Mouse (Mus musculus): ENCODE results near the gene Gm37240. TPM values are rescaled to one million over a fixed set of nuclear protein-coding genes. Genes with fewer than 3 reads are reported as not detected.

The Gm37240 gene
- polyA plus RNA-seq, 1 experiment from 2014 or later, result 14.9 TPM

GRCm38 (mm10) chr3:85456983-85457382 is 430.3 kb downstream of the Gm37240 start:
- Histone ChIP-seq H3K9me3 (no peaks in the 10 kb centered on the region), H3K27me3 (no peaks in the 10 kb centered on the region), H3K4me2 (no peak overlapping the region), H3K4me3 (no peak overlapping the region), H3K27ac (no peak overlapping the region), H3K9ac (no peak overlapping the region), H3K4me1 (no peaks in the 10 kb centered on the region), H3K36me3 (no peaks in the 10 kb centered on the region)
- ATAC-seq (ENCODE audit: insufficient number of reproducible peaks, low FRiP score, low TSS enrichment, low read depth), result no peak
- WGBS, result 75% methylated on average over 2 of the region's 2 CpGs

GRCm38 (mm10) chr3:85455453-85455852 is 431.9 kb downstream of the Gm37240 start:
- H3K27ac ChIP-seq, result no peak overlapping the region
- H3K27me3 ChIP-seq, result no peaks in the 10 kb centered on the region
- H3K4me2 ChIP-seq, result no peak overlapping the region
- no peaks in the 10 kb centered on the region for H3K4me1 ChIP-seq
- H3K4me3 ChIP-seq, result no peak overlapping the region
- no peak for ATAC-seq (ENCODE audit: insufficient number of reproducible peaks, low FRiP score, low TSS enrichment, low read depth)
- H3K36me3 ChIP-seq, result no peaks in the 10 kb centered on the region
- H3K9me3 ChIP-seq, result no peaks in the 10 kb centered on the region
- WGBS, result 54% methylated on average over 3 of the region's 3 CpGs
- no peak overlapping the region for H3K9ac ChIP-seq

GRCm38 (mm10) chr3:85454001-85454400 is 433.3 kb downstream of the Gm37240 start:
- 65% methylated on average over 6 of the region's 6 CpGs for WGBS

GRCm38 (mm10) chr3:85449461-85449860 is 437.9 kb downstream of the Gm37240 start:
- Histone ChIP-seq H3K36me3 (no peaks in the 10 kb centered on the region), H3K4me1 (no peaks in the 10 kb centered on the region), H3K4me2 (no peak overlapping the region), H3K27me3 (no peaks in the 10 kb centered on the region), H3K27ac (no peak overlapping the region), H3K4me3 (no peak overlapping the region), H3K9me3 (no peaks in the 10 kb centered on the region), H3K9ac (no peak overlapping the region)
- WGBS, result 53% methylated on average over 4 of the region's 4 CpGs
- ATAC-seq (ENCODE audit: insufficient number of reproducible peaks, low FRiP score, low TSS enrichment, low read depth), result no peak

More at GRCm38 (mm10) chr3:85454001-85454400, 433.3 kb downstream of the Gm37240 start:
- ATAC-seq (ENCODE audit: insufficient number of reproducible peaks, low FRiP score, low TSS enrichment, low read depth), result no peak
- no peak overlapping the region for H3K4me3 ChIP-seq
- H3K36me3 ChIP-seq, result no peaks in the 10 kb centered on the region
- H3K4me1 ChIP-seq, result no peaks in the 10 kb centered on the region
- no peaks in the 10 kb centered on the region for H3K9me3 ChIP-seq
- H3K27me3 ChIP-seq, result no peaks in the 10 kb centered on the region
- no peak overlapping the region for H3K4me2 ChIP-seq
- H3K9ac ChIP-seq, result no peak overlapping the region
- H3K27ac ChIP-seq, result no peak overlapping the region

GRCm38 (mm10) chr3:85442781-85443180 is 444.5 kb downstream of the Gm37240 start:
- Histone ChIP-seq H3K4me3 (no peak overlapping the region), H3K9ac (no peak overlapping the region), H3K36me3 (no peaks in the 10 kb centered on the region), H3K27me3 (no peaks in the 10 kb centered on the region), H3K4me1 (no peaks in the 10 kb centered on the region), H3K9me3 (no peaks in the 10 kb centered on the region), H3K27ac (no peak overlapping the region), H3K4me2 (no peak overlapping the region)
- no peak for ATAC-seq (ENCODE audit: insufficient number of reproducible peaks, low FRiP score, low TSS enrichment, low read depth)
- 92% methylated on average over 5 of the region's 5 CpGs for WGBS

- Histone ChIP-seq H3K27ac (no peak overlapping the region), H3K4me2 (no peak overlapping the region), H3K27me3 (no peaks in the 10 kb centered on the region), H3K36me3 (no peaks in the 10 kb centered on the region), H3K4me3 (no peak overlapping the region), H3K4me1 (no peaks in the 10 kb centered on the region), H3K9ac (no peak overlapping the region), H3K9me3 (no peaks in the 10 kb centered on the region)
- no peak for ATAC-seq (ENCODE audit: insufficient number of reproducible peaks, low FRiP score, low TSS enrichment, low read depth)
- WGBS, result 90% methylated on average over 8 of the region's 8 CpGs
These were observed 445.1 kb downstream of the Gm37240 start for GRCm38 (mm10) chr3:85442261-85442660.

- 48% methylated on average over 4 of the region's 4 CpGs for WGBS
- no peak overlapping the region for H3K27ac ChIP-seq
- no peak overlapping the region for H3K9ac ChIP-seq
- no peaks in the 10 kb centered on the region for H3K36me3 ChIP-seq
- no peak overlapping the region for H3K4me3 ChIP-seq
- H3K27me3 ChIP-seq, result no peaks in the 10 kb centered on the region
- no peaks in the 10 kb centered on the region for H3K4me1 ChIP-seq
- no peaks in the 10 kb centered on the region for H3K9me3 ChIP-seq
- no peak overlapping the region for H3K4me2 ChIP-seq
- no peak for ATAC-seq (ENCODE audit: insufficient number of reproducible peaks, low FRiP score, low TSS enrichment, low read depth)
These were observed 451.9 kb downstream of the Gm37240 start for GRCm38 (mm10) chr3:85435406-85435805.

- WGBS, result 94% methylated on average over 4 of the region's 4 CpGs
- no peak for ATAC-seq (ENCODE audit: insufficient number of reproducible peaks, low FRiP score, low TSS enrichment, low read depth)
- no peaks in the 10 kb centered on the region for H3K9me3 ChIP-seq
These were observed 456.1 kb downstream of the Gm37240 start for GRCm38 (mm10) chr3:85431208-85431607.

GRCm38 (mm10) chr3:85423376-85423997 is 463.8 kb downstream of the Gm37240 start:
- Histone ChIP-seq H3K36me3 (no peaks in the 10 kb centered on the region), H3K4me2 (no peak overlapping the region), H3K27ac (no peak overlapping the region), H3K4me3 (no peak overlapping the region), H3K27me3 (no peaks in the 10 kb centered on the region), H3K9me3 (no peaks in the 10 kb centered on the region), H3K9ac (no peak overlapping the region), H3K4me1 (no peaks in the 10 kb centered on the region)
- 66% methylated on average over 5 of the region's 5 CpGs for WGBS
- ATAC-seq (ENCODE audit: insufficient number of reproducible peaks, low FRiP score, low TSS enrichment, low read depth), result no peak

More at GRCm38 (mm10) chr3:85431208-85431607, 456.1 kb downstream of the Gm37240 start:
- H3K36me3 ChIP-seq, result no peaks in the 10 kb centered on the region
- H3K4me3 ChIP-seq, result no peak overlapping the region
- H3K4me1 ChIP-seq, result no peaks in the 10 kb centered on the region
- H3K9ac ChIP-seq, result no peak overlapping the region
- H3K27ac ChIP-seq, result no peak overlapping the region
- H3K4me2 ChIP-seq, result no peak overlapping the region
- no peaks in the 10 kb centered on the region for H3K27me3 ChIP-seq

GRCm38 (mm10) chr3:85421403-85421802 is 465.9 kb downstream of the Gm37240 start:
- Histone ChIP-seq H3K9me3 (no peaks in the 10 kb centered on the region), H3K27ac (no peak overlapping the region), H3K4me2 (no peak overlapping the region), H3K27me3 (no peaks in the 10 kb centered on the region), H3K4me3 (no peak overlapping the region), H3K36me3 (no peaks in the 10 kb centered on the region), H3K9ac (no peak overlapping the region), H3K4me1 (no peaks in the 10 kb centered on the region)
- ATAC-seq (ENCODE audit: insufficient number of reproducible peaks, low FRiP score, low TSS enrichment, low read depth), result no peak
- WGBS, result 77% methylated on average over 9 of the region's 9 CpGs

- H3K27ac ChIP-seq, result no peak overlapping the region
- no peaks in the 10 kb centered on the region for H3K4me1 ChIP-seq
- no peak for ATAC-seq (ENCODE audit: insufficient number of reproducible peaks, low FRiP score, low TSS enrichment, low read depth)
- no peaks in the 10 kb centered on the region for H3K36me3 ChIP-seq
- H3K9me3 ChIP-seq, result no peaks in the 10 kb centered on the region
- H3K4me2 ChIP-seq, result no peak overlapping the region
- 56% methylated on average over 4 of the region's 4 CpGs for WGBS
- H3K9ac ChIP-seq, result no peak overlapping the region
- no peak overlapping the region for H3K4me3 ChIP-seq
- H3K27me3 ChIP-seq, result no peaks in the 10 kb centered on the region
These were observed 469.7 kb downstream of the Gm37240 start for GRCm38 (mm10) chr3:85417663-85418062.

GRCm38 (mm10) chr3:85398841-85399240 is 488.5 kb downstream of the Gm37240 start:
- H3K27me3 ChIP-seq, result no peaks in the 10 kb centered on the region
- 0 out of 2 replicates have a peak, but pooled peaks cover 2% of the 10 kb centered on the region for H3K9me3 ChIP-seq
- no peak overlapping the region for H3K4me3 ChIP-seq
- ATAC-seq (ENCODE audit: insufficient number of reproducible peaks, low FRiP score, low TSS enrichment, low read depth), result no peak
- no peaks in the 10 kb centered on the region for H3K36me3 ChIP-seq
- H3K27ac ChIP-seq, result no peak overlapping the region
- no peaks in the 10 kb centered on the region for H3K4me1 ChIP-seq
- H3K9ac ChIP-seq, result no peak overlapping the region
- H3K4me2 ChIP-seq, result no peak overlapping the region

GRCm38 (mm10) chr3:85398483-85398835 is 488.9 kb downstream of the Gm37240 start:
- WGBS, result 80% methylated on average over 1 of the region's 1 CpGs
- H3K4me2 ChIP-seq, result no peak overlapping the region
- H3K27ac ChIP-seq, result no peak overlapping the region
- no peaks in the 10 kb centered on the region for H3K4me1 ChIP-seq
- H3K4me3 ChIP-seq, result no peak overlapping the region
- H3K9ac ChIP-seq, result no peak overlapping the region
- no peaks in the 10 kb centered on the region for H3K36me3 ChIP-seq
- no peaks in the 10 kb centered on the region for H3K27me3 ChIP-seq
- ATAC-seq (ENCODE audit: insufficient number of reproducible peaks, low FRiP score, low TSS enrichment, low read depth), result no peak
- 0 out of 2 replicates have a peak, but pooled peaks cover 2% of the 10 kb centered on the region for H3K9me3 ChIP-seq

Data from limb, embryonic 15.5 days (tissue).